In the genomic region with DNA sequence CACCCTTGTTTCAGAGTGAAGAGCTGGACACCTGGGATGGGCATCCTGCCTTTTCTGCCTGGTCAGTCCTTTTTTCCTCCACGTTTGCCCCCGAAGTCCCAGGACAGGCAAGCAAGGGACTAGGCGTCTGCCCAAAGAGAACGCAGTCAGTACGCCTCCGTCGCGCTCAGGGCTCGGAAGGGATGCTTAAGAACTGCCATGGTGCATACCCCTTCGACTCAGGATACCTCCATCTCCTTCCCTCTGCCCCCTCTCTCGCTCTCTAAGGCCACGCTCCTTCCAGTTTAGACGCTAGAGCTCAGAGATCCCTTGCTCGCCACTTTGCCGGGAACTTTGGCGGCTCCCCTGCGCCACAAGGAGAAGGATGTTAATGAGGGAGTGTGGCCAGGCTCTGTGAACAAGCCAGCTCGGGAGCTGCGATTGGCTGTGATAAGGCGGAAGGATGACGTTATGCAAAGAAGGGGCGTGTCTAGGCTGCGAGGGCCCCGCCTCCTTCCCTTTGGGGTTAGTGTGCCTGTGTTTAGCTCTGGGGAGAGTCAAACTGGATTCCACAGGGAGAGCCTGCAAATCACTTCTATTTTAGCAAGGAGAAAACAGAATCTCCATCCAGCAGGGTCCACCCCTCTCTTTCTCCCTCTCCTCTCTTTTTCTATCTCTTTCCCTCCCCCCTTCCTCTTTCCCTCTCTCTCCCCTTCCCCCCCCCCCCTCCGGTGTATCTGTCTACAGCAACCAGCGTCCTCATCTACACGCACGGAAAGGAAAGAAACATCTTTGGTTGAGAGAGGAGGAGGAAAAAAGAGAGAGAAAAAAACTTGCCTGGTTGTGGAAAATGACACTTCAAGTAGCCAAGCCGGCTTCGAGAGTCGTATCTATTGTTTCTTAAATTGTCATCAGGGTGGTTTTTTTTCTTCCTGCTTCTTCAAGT, we compare ENCODE assay signal across 8 mouse cellular contexts. TPM values are rescaled to one million over a fixed set of nuclear protein-coding genes. Genes with fewer than 3 reads are reported as not detected.
DNase-seq lines count a peak whose midpoint lies in the region; ATAC-seq and TF ChIP-seq lines count a peak whose summit lies in the region.

Gene Ebf1 (plus strand): TSS at position 530 of the 925 bp plus-strand sequence.

- TF ChIP-seq EP300 in heart, adult 2 months (IDR thresholded peaks at IDR 0.05; ENCODE audit: insufficient read depth, low read depth, low read length): peak; percentile 82

- H3K27ac ChIP-seq in bone marrow, adult 2 months (ENCODE audit: control insufficient read depth, insufficient read depth, low read depth, low read length, poor library complexity): peak within 1 kb of the TSS; percentile 93
- H3K27ac ChIP-seq in embryonic facial prominence, embryonic 13.5 days: peak within 1 kb of the TSS; percentile 93
- peak within 1 kb of the TSS; percentile 98 for H3K27ac ChIP-seq in heart, adult 2 months
- no peak within 1 kb of the TSS for H3K27ac ChIP-seq in liver, embryonic 15.5 days (replicated peaks)
- H3K27ac ChIP-seq in neural tube, embryonic 12.5 days: peak within 1 kb of the TSS; percentile 86; the same call in 1 of the 2 replicates

- 1% methylated on average over 31 of the region's 31 CpGs for WGBS in bone marrow, adult 2 months
- WGBS in embryonic facial prominence, embryonic 13.5 days: under 1% methylated on average over 31 of the region's 31 CpGs
- under 1% methylated on average over 29 of the region's 31 CpGs for WGBS in heart, adult 2 months
- under 1% methylated on average over 31 of the region's 31 CpGs for WGBS in liver, embryonic 15.5 days (ENCODE audit: insufficient replicate concordance)
- WGBS in neural tube, embryonic 12.5 days: under 1% methylated on average over 30 of the region's 31 CpGs

- no peak for TF ChIP-seq CTCF in bone marrow, adult 2 months (IDR thresholded peaks at IDR 0.05; ENCODE audit: control insufficient read depth, insufficient read depth, low read length)
- TF ChIP-seq CTCF in heart, adult 2 months (IDR thresholded peaks at IDR 0.05): 0 out of 2 replicates have a peak, but pooled peaks have one; percentile 23

- peak; percentile 66; the same call in 1 of the 2 replicates for TF ChIP-seq POLR2A in bone marrow, adult 2 months (IDR thresholded peaks at IDR 0.05; ENCODE audit: borderline replicate concordance, control insufficient read depth, low read depth, low read length)
- peak; percentile 100 for TF ChIP-seq POLR2A in heart, adult 2 months (IDR thresholded peaks at IDR 0.05; ENCODE audit: insufficient read depth, low read depth, low read length)

- peaks cover 4% of the 10 kb centered on the region for H3K36me3 ChIP-seq in embryonic facial prominence, embryonic 13.5 days
- peaks cover under 1% of the 10 kb centered on the region; the same call in 1 of the 2 replicates for H3K36me3 ChIP-seq in heart, adult 2 months (ENCODE audit: control insufficient read depth, insufficient read depth, low read length)
- no peaks in the 10 kb centered on the region for H3K36me3 ChIP-seq in liver, embryonic 15.5 days (replicated peaks)
- H3K36me3 ChIP-seq in neural tube, embryonic 12.5 days: no peaks in the 10 kb centered on the region

- peak; percentile 92 to 94 for DNase-seq in heart, adult 2 months
- DNase-seq in kidney, adult 18-20 months: peak; percentile 88
- DNase-seq in telencephalon, adult 2 months (ENCODE audit: low read depth, low spot score): peak; percentile 27

- H3K79me2 ChIP-seq in heart, adult 2 months (replicated peaks; ENCODE audit: control insufficient read depth, insufficient read depth, low read length): no peaks in the 10 kb centered on the region

- H3K9me3 ChIP-seq in embryonic facial prominence, embryonic 13.5 days: no peaks in the 10 kb centered on the region
- H3K9me3 ChIP-seq in liver, embryonic 15.5 days (replicated peaks): no peaks in the 10 kb centered on the region
- no peaks in the 10 kb centered on the region for H3K9me3 ChIP-seq in neural tube, embryonic 12.5 days

- ATAC-seq in CD4-positive, CD25-positive, alpha-beta regulatory T cell, adult 4 months: peak; percentile 85
- ATAC-seq in embryonic facial prominence, embryonic 13.5 days (ENCODE audit: insufficient number of reproducible peaks, insufficient read depth, low FRiP score, low TSS enrichment, low read depth): peak; percentile 93
- peak; percentile 78 for ATAC-seq in liver, embryonic 15.5 days (ENCODE audit: insufficient read depth)
- peak; percentile 96 for ATAC-seq in neural tube, embryonic 12.5 days (ENCODE audit: low FRiP score, low read depth)

- H3K4me3 ChIP-seq in bone marrow, adult 2 months (replicated peaks; ENCODE audit: control insufficient read depth, low read depth, low read length): peak within 1 kb of the TSS; percentile 78
- peak within 1 kb of the TSS; percentile 66 for H3K4me3 ChIP-seq in embryonic facial prominence, embryonic 13.5 days
- peak within 1 kb of the TSS; percentile 73 for H3K4me3 ChIP-seq in heart, adult 2 months
- peak within 1 kb of the TSS; percentile 44 for H3K4me3 ChIP-seq in liver, embryonic 15.5 days (replicated peaks)
- peak within 1 kb of the TSS; percentile 67 for H3K4me3 ChIP-seq in neural tube, embryonic 12.5 days

- intact Hi-C loops in heart, adult 2 months (cut with DNase I): loop anchor here (5.0 to 10.0 kb wide), 2 partner anchors 90 to 208 kb away; no protein-coding TSS in a partner anchor

- H3K27me3 ChIP-seq in embryonic facial prominence, embryonic 13.5 days: peaks cover 78% of the 10 kb centered on the region
- 0 out of 2 replicates have a peak, but pooled peaks cover 1% of the 10 kb centered on the region for H3K27me3 ChIP-seq in heart, adult 2 months (ENCODE audit: control insufficient read depth, insufficient read depth, low read length)
- H3K27me3 ChIP-seq in liver, embryonic 15.5 days: peaks cover 98% of the 10 kb centered on the region
- peaks cover 52% of the 10 kb centered on the region for H3K27me3 ChIP-seq in neural tube, embryonic 12.5 days (replicated peaks)

- H3K4me1 ChIP-seq in bone marrow, adult 2 months (ENCODE audit: control insufficient read depth, insufficient read depth, low read length): peaks cover 1% of the 10 kb centered on the region
- H3K4me1 ChIP-seq in embryonic facial prominence, embryonic 13.5 days: peaks cover 45% of the 10 kb centered on the region
- peaks cover 3% of the 10 kb centered on the region; the same call in 1 of the 2 replicates for H3K4me1 ChIP-seq in heart, adult 2 months (ENCODE audit: control insufficient read depth, insufficient read depth, low read length)
- peaks cover 15% of the 10 kb centered on the region for H3K4me1 ChIP-seq in liver, embryonic 15.5 days (replicated peaks)
- peaks cover 47% of the 10 kb centered on the region for H3K4me1 ChIP-seq in neural tube, embryonic 12.5 days

- peak within 1 kb of the TSS; percentile 92 for H3K9ac ChIP-seq in embryonic facial prominence, embryonic 13.5 days
- H3K9ac ChIP-seq in heart, adult 2 months (ENCODE audit: low read depth, low read length): peak within 1 kb of the TSS; percentile 99
- no peak within 1 kb of the TSS for H3K9ac ChIP-seq in liver, embryonic 15.5 days
- peak within 1 kb of the TSS; percentile 92 for H3K9ac ChIP-seq in neural tube, embryonic 12.5 days

- peak within 1 kb of the TSS; percentile 77 for H3K4me2 ChIP-seq in embryonic facial prominence, embryonic 13.5 days
- peak within 1 kb of the TSS; percentile 64 for H3K4me2 ChIP-seq in liver, embryonic 15.5 days
- peak within 1 kb of the TSS; percentile 87 for H3K4me2 ChIP-seq in neural tube, embryonic 12.5 days (replicated peaks)

RNA-seq across cellular contexts. Expression of gene Ebf1, which starts in this region (rescaled TPM):
- 1 to 10 TPM in 1 of 2 experiments, under 1 TPM in 1; 0.30 to 3.9 TPM for polyA plus RNA-seq in CD4-positive, CD25-positive, alpha-beta regulatory T cell, adult 4 months (2017; shearing (Covaris generic))
- 70.8 and 188 TPM in 2 replicates for polyA plus RNA-seq in bone marrow, adult 2 months (2011; ENCODE audit: insufficient read depth, insufficient read length, low replicate concordance, missing spikeins)
- 69.1 and 77.2 TPM in 2 replicates for polyA plus RNA-seq in embryonic facial prominence, embryonic 13.5 days (2015; fragmentation: Nextera tagmentation; extraction: Ambion mirVana)
- 10 to 100 TPM; 11.4 to 12.2 TPM for total RNA-seq in heart, adult 2 months (2021)
- 13.6 and 16.8 TPM in 2 replicates for polyA plus RNA-seq in heart, adult 2 months (2012; rRNA removed)
- 1.2 and 1.5 TPM in 2 replicates for polyA plus RNA-seq in liver, embryonic 15.5 days (2015; fragmentation: Nextera tagmentation; extraction: Ambion mirVana)
- polyA plus RNA-seq in neural tube, embryonic 12.5 days (2016; fragmentation: Nextera tagmentation; extraction: Ambion mirVana): 109 and 112 TPM in 2 replicates

Comparison
In these comparisons a context has a peak if more than half of its experiments do, and no peak if none do; other contexts are left out.
1. DNase-seq: peak in every context shown above with its lines; median percentile 93 in heart, adult 2 months; 88 in kidney, adult 18-20 months; 27 in telencephalon, adult 2 months.